Mouse (Mus musculus): ENCODE data around the gene Actn2.

Actn2 gene

GRCm38 (mm10) chr13:12340183-12340975 is at the start of gene Actn2:
Gene Actn2, minus strand, starts transcription at chr13:12340760.
- DNase-seq (ENCODE audit: low spot score): peak; percentile 76

GRCm38 (mm10) chr13:12386286-12386685 is 45.7 kb upstream of the Actn2 start:
- no peak for DNase-seq (ENCODE audit: low spot score)

GRCm38 (mm10) chr13:12384796-12385195 is 44.2 kb upstream of the Actn2 start:
- DNase-seq (ENCODE audit: low spot score): no peak

- no peak for DNase-seq (ENCODE audit: low spot score)
Observed at GRCm38 (mm10) chr13:12376778-12377177, 36.2 kb upstream of the Actn2 start.

GRCm38 (mm10) chr13:12372755-12373154 is 32.2 kb upstream of the Actn2 start:
- no peak for DNase-seq (ENCODE audit: low spot score)

- no peak for DNase-seq (ENCODE audit: low spot score)
Observed at GRCm38 (mm10) chr13:12369930-12370329, 29.4 kb upstream of the Actn2 start.

GRCm38 (mm10) chr13:12369041-12369621 is 28.6 kb upstream of the Actn2 start:
- peak; percentile 6 for DNase-seq (ENCODE audit: low spot score)

GRCm38 (mm10) chr13:12361486-12361885 is 20.9 kb upstream of the Actn2 start:
- DNase-seq (ENCODE audit: low spot score): no peak

GRCm38 (mm10) chr13:12357554-12357953 is 17.0 kb upstream of the Actn2 start:
- no peak for DNase-seq (ENCODE audit: low spot score)

GRCm38 (mm10) chr13:12356184-12356583 is 15.6 kb upstream of the Actn2 start:
- no peak for DNase-seq (ENCODE audit: low spot score)

- DNase-seq (ENCODE audit: low spot score): no peak
Observed at GRCm38 (mm10) chr13:12349197-12349824, 8.8 kb upstream of the Actn2 start.

- no peak for DNase-seq (ENCODE audit: low spot score)
Observed at GRCm38 (mm10) chr13:12346837-12347236, 6.3 kb upstream of the Actn2 start.

- no peak for DNase-seq (ENCODE audit: low spot score)
Observed at GRCm38 (mm10) chr13:12341447-12341846, 887 bp upstream of the Actn2 start.

GRCm38 (mm10) chr13:12339446-12339845 is 1.1 kb downstream of the Actn2 start:
- DNase-seq (ENCODE audit: low spot score): no peak

- no peak for DNase-seq (ENCODE audit: low spot score)
Observed at GRCm38 (mm10) chr13:12337752-12338151, 2.8 kb downstream of the Actn2 start.

- DNase-seq (ENCODE audit: low spot score): no peak
Observed at GRCm38 (mm10) chr13:12334016-12334415, 6.5 kb downstream of the Actn2 start.

GRCm38 (mm10) chr13:12331528-12331927 is 9.0 kb downstream of the Actn2 start:
- DNase-seq (ENCODE audit: low spot score): no peak

GRCm38 (mm10) chr13:12328392-12328791 is 12.2 kb downstream of the Actn2 start:
- no peak for DNase-seq (ENCODE audit: low spot score)

- no peak for DNase-seq (ENCODE audit: low spot score)
Observed at GRCm38 (mm10) chr13:12327577-12327976, 13.0 kb downstream of the Actn2 start.

GRCm38 (mm10) chr13:12323076-12323625 is 17.4 kb downstream of the Actn2 start:
- DNase-seq (ENCODE audit: low spot score): no peak

GRCm38 (mm10) chr13:12320148-12320547 is 20.4 kb downstream of the Actn2 start:
- no peak for DNase-seq (ENCODE audit: low spot score)

GRCm38 (mm10) chr13:12318017-12318416 is 22.5 kb downstream of the Actn2 start:
- DNase-seq (ENCODE audit: low spot score): no peak

All from urinary bladder, postnatal 14 days (tissue).